Mouse (Mus musculus) spleen, postnatal 14 days (tissue): ENCODE data around the gene Mkln1.

ENCODE experiments used
- DNase-seq, 2 experiments: peaks; one replicate each; pipeline ENCODE4 v3.0.0; 2021 to 2022; ENCODE audit warnings: low spot score in 2 of 2

The Mkln1 gene

GRCm38 (mm10) chr6:31398431-31399205 is at the start of gene Mkln1:
Mkln1 (plus strand) TSS chr6:31398735.
- DNase-seq: peak; percentile 80 to 88

GRCm38 (mm10) chr6:31356444-31357191 is 41.9 kb upstream of the Mkln1 start:
- DNase-seq: no peak

DNA sequence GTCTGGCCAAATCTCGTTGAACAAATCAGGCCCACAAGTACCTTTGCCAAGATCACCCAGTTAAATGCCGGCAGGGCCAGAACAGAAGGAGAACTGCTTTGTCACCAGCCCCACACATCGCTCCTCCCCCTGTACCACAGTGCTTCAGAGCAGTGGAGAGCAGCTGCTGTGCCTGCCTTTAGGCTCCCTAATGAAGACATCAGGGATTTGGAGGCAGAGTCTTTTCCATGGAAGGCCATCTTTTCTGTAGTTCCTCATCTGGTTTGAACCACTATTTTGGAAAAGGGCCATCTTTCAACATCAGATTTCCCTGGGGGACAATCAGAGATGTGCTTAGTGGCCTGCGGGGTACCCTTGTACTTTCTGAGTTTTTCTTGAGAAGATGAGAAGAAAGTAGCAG is 41.2 kb upstream of the Mkln1 start:
- no peak for DNase-seq

DNA sequence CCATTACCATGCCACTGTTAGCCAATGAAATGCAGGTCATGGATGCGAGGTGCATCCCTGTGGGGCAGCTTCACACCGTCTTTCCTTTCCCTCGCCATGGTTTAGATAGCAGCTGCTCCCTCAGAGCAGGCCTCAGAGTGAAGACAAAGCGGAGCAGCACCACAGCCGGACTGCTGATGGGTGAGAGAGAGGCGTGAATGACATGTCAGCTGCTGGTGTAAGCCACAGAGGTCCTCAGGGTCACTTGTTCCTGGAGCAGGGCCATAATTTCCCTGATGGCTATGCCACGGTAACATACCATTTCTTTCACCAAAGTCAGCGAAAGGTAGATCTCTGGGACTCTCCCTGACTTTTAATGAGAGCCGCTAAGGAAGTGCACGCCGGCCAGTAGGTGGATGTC is 35.9 kb upstream of the Mkln1 start:
- no peak for DNase-seq

DNA sequence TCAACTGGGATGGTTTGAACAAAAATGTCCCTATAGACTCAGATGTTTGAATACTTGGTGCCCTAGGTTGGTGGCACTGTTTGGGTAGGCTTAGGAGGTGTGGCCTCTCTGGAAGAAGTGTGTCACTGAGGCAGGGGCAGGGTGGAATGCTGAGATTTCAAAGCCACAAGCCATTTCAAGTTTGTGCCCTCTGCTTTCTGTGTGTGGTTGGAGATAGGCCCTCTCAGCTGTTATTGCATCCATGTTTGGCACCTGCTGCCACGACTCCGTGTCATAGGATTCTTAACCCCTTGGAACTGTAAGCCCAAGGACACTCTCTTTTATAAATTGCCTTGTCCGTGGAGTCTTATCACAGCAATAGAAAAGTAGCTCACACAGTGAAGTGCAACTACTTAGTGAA is 34.1 kb upstream of the Mkln1 start:
- DNase-seq: no peak

GRCm38 (mm10) chr6:31367947-31368346 is 30.6 kb upstream of the Mkln1 start:
- DNase-seq: no peak

- DNase-seq: no peak
These were observed 30.0 kb upstream of the Mkln1 start for GRCm38 (mm10) chr6:31368559-31368958.

- no peak for DNase-seq
These were observed 28.7 kb upstream of the Mkln1 start for GRCm38 (mm10) chr6:31369875-31370274.

DNA sequence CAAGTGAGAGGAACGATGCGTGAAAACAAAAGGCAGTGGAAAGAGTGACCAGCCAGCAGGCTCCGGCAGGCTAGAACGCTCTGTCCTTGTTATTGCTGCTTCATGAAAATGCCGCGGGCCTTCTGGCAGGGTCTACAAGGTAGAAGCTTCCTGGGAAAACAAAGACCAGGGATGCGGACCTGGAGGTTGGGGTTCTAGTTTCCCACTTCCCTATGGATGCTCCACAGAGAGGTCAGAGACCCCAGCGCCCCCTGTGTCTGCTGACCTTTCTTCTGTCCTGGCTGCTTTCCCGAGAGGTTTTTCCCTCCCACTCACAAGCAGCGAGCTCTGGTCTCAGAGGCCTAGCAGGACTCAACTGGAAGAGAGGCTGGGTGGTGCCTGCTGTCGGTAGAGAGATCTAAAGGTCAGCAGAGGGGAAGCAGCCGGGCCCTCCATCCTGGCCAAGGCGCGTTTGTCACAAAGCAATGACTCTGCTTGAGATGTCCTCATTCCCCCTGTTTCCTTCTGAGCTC is 27.9 kb upstream of the Mkln1 start:
- no peak for DNase-seq

DNA sequence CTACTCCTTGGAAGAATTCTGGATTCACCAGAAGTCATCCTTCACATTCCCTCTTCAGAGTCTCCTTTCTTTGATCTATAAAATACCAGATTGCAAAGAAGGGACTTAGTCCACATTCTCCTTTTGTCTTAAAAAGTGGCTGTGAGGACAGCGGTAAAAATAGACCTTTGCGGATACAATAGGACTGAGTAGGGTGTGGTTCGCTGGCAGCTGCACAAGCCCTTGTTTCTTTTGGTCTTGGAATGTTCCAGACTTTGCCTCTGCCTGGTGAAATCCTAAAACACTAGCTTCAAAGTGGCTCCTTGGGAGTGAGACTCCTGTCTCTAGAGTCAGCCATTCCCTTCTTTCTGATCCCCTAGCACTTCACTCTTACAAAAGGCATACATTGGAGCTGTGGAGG is 27.4 kb upstream of the Mkln1 start:
- DNase-seq: no peak

- no peak for DNase-seq
These were observed 25.9 kb upstream of the Mkln1 start for GRCm38 (mm10) chr6:31372620-31373019.

GRCm38 (mm10) chr6:31373084-31373673 is 25.4 kb upstream of the Mkln1 start:
- DNase-seq: no peak

DNA sequence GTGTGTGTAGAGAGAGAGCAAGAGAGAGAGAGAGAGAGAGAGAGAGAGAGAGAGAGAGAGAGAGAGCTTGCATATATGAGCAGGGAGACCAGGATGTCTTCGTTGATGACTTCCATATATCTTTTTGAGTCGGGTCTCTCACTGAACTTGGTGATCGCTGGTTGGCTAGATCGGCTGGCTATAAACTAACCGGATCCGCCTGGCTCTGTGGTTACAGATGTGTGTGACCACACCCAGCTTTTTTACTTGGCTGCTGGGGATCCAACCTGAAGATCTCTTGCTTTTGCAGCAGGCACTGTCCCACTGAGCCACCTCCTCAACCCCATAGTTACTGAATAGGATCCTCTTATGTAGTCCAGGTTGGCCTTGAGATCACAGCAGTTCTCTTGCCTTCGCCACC is 15.5 kb upstream of the Mkln1 start:
- DNase-seq: no peak

GRCm38 (mm10) chr6:31384794-31385193 is 13.7 kb upstream of the Mkln1 start:
- no peak for DNase-seq

DNA sequence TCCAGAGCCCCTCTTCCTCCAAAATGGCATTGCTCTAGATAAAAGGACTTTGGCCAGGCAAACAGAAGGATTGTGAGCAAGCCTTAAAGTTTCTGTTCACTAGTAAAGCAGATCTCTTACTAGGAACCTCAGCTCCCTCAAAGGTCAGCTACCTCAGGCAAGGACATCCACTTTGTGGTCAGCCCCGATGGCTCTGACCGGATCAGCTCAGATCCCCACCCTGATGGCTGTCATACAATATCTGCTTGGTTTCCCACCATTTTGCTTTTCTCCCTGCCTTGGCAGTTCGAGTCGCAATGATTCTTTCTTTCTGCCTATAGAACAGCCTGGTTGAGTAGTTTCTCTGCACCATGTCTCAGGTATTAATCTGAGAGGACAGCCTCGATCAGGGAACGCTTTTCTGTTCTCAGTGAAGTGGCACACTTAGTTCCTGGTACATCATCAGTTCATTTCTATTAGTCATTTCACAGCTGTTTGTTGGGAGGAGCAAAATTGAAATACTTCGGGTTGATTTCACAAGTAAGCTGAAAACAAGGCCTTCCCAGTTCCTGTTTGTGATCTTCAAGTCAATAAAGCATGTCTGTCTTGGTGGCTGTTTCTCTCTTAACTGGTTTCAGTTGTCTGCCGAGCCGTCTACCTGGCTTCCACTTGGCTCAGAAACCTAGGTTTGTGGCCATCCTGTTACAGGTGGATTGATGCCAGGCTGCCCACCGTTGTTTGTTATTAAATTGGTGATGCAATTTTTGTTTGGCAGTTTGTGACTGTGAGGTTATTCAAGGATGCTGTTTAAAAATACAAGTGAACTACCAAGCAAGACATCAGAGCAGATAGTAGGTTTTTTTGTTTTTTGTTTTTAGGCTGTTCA is 13.0 kb upstream of the Mkln1 start:
- DNase-seq: no peak

GRCm38 (mm10) chr6:31389716-31390115 is 8.8 kb upstream of the Mkln1 start:
- DNase-seq: no peak

DNA sequence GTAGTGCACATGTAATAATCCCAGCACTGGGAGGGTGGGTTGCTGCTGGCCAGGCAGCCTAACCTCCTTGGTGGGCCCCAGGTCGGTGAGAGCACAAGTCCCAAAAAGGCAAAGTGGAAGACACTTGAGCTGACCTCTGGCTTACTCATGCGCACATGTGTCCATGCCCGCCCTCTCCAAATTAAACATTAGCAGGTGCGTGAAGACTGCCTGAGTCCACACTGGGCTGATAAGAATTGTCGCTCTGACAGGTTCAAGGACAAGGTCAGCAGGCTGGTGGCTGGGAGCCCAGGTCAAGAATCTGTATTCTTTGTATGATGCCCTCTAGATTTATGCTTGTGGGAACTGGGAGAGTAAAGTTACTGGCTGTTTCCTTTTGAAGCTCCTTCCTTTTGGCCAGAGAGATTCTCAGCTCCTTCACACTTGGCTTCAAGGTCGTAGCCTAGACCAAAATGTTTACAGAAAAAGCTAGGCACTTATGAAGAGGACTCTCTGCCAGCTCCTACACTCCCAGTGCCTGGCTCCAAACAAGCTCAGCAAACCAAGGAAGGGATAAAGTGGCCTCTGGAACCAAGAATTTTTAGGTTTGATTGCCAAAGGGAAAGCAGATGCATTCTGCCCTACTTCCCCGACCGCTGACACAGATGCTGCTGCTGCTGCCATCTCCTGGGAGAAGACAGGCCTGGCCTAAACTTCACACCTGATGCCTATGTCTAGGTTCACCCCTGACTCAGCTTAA is 8.1 kb upstream of the Mkln1 start:
- DNase-seq: no peak

DNA sequence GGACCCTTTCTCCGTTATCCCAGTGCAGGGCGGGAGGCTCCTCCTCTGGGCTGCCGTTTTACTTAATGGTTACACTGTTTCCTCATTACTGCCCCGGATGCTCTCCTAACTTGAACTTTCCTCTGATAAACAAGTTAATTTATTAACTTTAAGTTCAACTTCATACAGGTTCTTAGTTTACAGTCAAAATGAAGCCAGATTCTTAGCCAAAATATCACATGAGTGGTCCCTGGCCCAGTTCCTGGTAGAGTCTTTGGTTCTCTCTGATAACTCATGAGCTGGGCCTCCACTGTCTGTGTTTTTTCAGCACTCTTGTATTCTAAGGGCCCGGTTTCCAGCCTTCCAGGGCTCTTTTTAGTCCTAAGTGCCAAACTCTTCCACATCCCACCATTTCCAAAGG is 5.7 kb upstream of the Mkln1 start:
- DNase-seq: no peak

DNA sequence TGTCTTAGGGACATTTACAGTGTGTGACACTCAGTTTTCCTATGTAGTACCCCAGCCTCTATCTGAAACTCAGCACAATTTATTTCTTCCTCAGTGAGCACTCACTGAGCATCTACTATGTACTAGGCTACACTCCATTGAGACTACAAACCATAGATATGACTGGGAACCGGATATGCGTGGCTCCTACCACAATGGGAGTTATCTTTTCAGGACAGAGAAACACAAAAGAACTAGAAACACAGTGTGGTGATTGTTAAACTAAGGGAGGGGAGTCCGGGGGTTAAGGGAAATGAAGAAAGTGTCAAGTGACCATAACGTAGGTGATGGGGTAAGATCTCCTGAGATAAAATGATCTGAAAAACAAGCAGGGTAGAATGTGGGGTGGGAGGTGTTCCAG is 2.4 kb upstream of the Mkln1 start:
- no peak for DNase-seq

- no peak for DNase-seq
These were observed 1.2 kb upstream of the Mkln1 start for GRCm38 (mm10) chr6:31397308-31397707.
